Mouse (Mus musculus) embryonic facial prominence, embryonic 15.5 days (tissue): ENCODE data around the gene Strn4. TPM values are rescaled to one million over a fixed set of nuclear protein-coding genes. Genes with fewer than 3 reads are reported as not detected.

Experiments
- ATAC-seq: fragments of 200-750 bp; cut with Nextera tagmentation; 2 replicates; pipeline ENCODE4 v1.8.0; 2017; ENCODE audit warnings: low read depth, moderate TSS enrichment; ENCODE audit not compliant: insufficient number of reproducible peaks, low FRiP score, low TSS enrichment
- H3K27ac ChIP-seq: fragments of 300-500 bp; sonication (generic); replicated peaks from 2 replicates; pipeline ENCODE4 v1.5.1; 2015; ENCODE audit warnings: mild to moderate bottlenecking, inconsistent platforms
- H3K27me3 ChIP-seq: fragments of 300-500 bp; sonication (generic); 2 replicates; pipeline ENCODE4 v1.6.1; 2015; ENCODE audit warnings: inconsistent platforms
- H3K36me3 ChIP-seq: fragments of 300-500 bp; sonication (generic); 2 replicates; pipeline ENCODE4 v1.6.1; 2015; ENCODE audit warnings: mild to moderate bottlenecking, inconsistent platforms
- H3K4me1 ChIP-seq: fragments of 300-500 bp; sonication (generic); 2 replicates; pipeline ENCODE4 v1.6.1; 2015; ENCODE audit warnings: inconsistent platforms
- H3K4me2 ChIP-seq: fragments of 300-500 bp; sonication (generic); replicated peaks from 2 replicates; pipeline ENCODE4 v1.6.1; 2015; ENCODE audit warnings: mild to moderate bottlenecking, inconsistent platforms
- H3K4me3 ChIP-seq: fragments of 300-500 bp; sonication (generic); replicated peaks from 2 replicates; pipeline ENCODE4 v1.5.1; 2015; ENCODE audit warnings: mild to moderate bottlenecking, inconsistent platforms
- H3K9ac ChIP-seq: fragments of 300-500 bp; sonication (generic); 2 replicates; pipeline ENCODE4 v1.6.1; 2015; ENCODE audit warnings: inconsistent platforms
- H3K9me3 ChIP-seq: fragments of 300-500 bp; sonication (generic); replicated peaks from 2 replicates; pipeline ENCODE4 v1.6.1; 2016; ENCODE audit warnings: inconsistent platforms
- WGBS: fragments of 180-500 bp; shearing (Covaris S2); methylation state at CpG from one replicate; pipeline ENCODE4 v1.1.7; 2015; 5-methylcytosine and 5-hydroxymethylcytosine counted together
- polyA plus RNA-seq: library from polyadenylated mRNA; unstranded; fragments of >200 nt; fragmentation: Nextera tagmentation; extraction: Ambion mirVana; gene quantifications from 2 replicates; pipeline ENCODE4 v1.2.1, GENCODE M21; 2015

The Strn4 gene
- polyA plus RNA-seq, 1 experiment from 2014 or later, result 108 TPM

- H3K36me3 ChIP-seq, result peaks cover 27% of the 10 kb centered on the region
- H3K4me1 ChIP-seq, result peaks cover 37% of the 10 kb centered on the region
- H3K9ac ChIP-seq, result no peak overlapping the region
- H3K27me3 ChIP-seq, result no peaks in the 10 kb centered on the region
- H3K9me3 ChIP-seq, result no peaks in the 10 kb centered on the region
- no peak for ATAC-seq
- H3K27ac ChIP-seq, result peak overlapping the region; percentile 63
- H3K4me3 ChIP-seq, result no peak overlapping the region
- no peak overlapping the region for H3K4me2 ChIP-seq
- 34% methylated on average over 9 of the region's 9 CpGs for WGBS
Measured at GRCm38 (mm10) chr7:16879796-16880547, 64.3 kb downstream of the Strn4 start.

GRCm38 (mm10) chr7:16880615-16881014, 64.9 kb downstream of the Strn4 start:
- no peaks in the 10 kb centered on the region for H3K9me3 ChIP-seq
- peaks cover 2% of the 10 kb centered on the region; the same call in 1 of the 2 replicates for H3K27me3 ChIP-seq
- no peak overlapping the region for H3K9ac ChIP-seq
- peaks cover 34% of the 10 kb centered on the region for H3K36me3 ChIP-seq
- H3K4me1 ChIP-seq, result peaks cover 37% of the 10 kb centered on the region
- no peak overlapping the region for H3K4me2 ChIP-seq
- no peak for ATAC-seq
- H3K4me3 ChIP-seq, result no peak overlapping the region
- WGBS, result 23% methylated on average over 5 of the region's 5 CpGs
- H3K27ac ChIP-seq, result peak overlapping the region; percentile 63

GRCm38 (mm10) chr7:16883162-16883561, 67.5 kb downstream of the Strn4 start:
- peaks cover 57% of the 10 kb centered on the region for H3K36me3 ChIP-seq
- H3K27me3 ChIP-seq, result peaks cover 11% of the 10 kb centered on the region; the same call in 1 of the 2 replicates
- H3K27ac ChIP-seq, result no peak overlapping the region
- 89% methylated on average over 6 of the region's 6 CpGs for WGBS
- H3K4me2 ChIP-seq, result no peak overlapping the region
- no peak for ATAC-seq
- H3K9ac ChIP-seq, result no peak overlapping the region
- no peak overlapping the region for H3K4me3 ChIP-seq
- H3K9me3 ChIP-seq, result peaks cover 6% of the 10 kb centered on the region; the same call in 1 of the 2 replicates
- H3K4me1 ChIP-seq, result peaks cover 24% of the 10 kb centered on the region

- Histone ChIP-seq H3K27me3 (peaks cover 11% of the 10 kb centered on the region; the same call in 1 of the 2 replicates), H3K27ac (no peak overlapping the region), H3K4me3 (no peak overlapping the region), H3K9me3 (peaks cover 6% of the 10 kb centered on the region; the same call in 1 of the 2 replicates), H3K9ac (no peak overlapping the region), H3K4me2 (no peak overlapping the region), H3K4me1 (peaks cover 30% of the 10 kb centered on the region), H3K36me3 (peaks cover 56% of the 10 kb centered on the region)
- no peak for ATAC-seq
- 62% methylated on average over 4 of the region's 4 CpGs for WGBS
Measured at GRCm38 (mm10) chr7:16884334-16884733, 68.6 kb downstream of the Strn4 start.

GRCm38 (mm10) chr7:16885271-16885776, 69.6 kb downstream of the Strn4 start:
- H3K27ac ChIP-seq, result 0 out of 2 replicates have a peak overlapping the region, but pooled peaks have one; percentile 7
- H3K4me3 ChIP-seq, result peak overlapping the region; percentile 39
- peak overlapping the region; percentile 37 for H3K4me2 ChIP-seq
- no peak overlapping the region for H3K9ac ChIP-seq
- H3K9me3 ChIP-seq, result peaks cover 6% of the 10 kb centered on the region; the same call in 1 of the 2 replicates
- peak; percentile 27; the same call in 1 of the 2 replicates for ATAC-seq
- WGBS, result 19% methylated on average over 91 of the region's 95 CpGs
- peaks cover 11% of the 10 kb centered on the region; the same call in 1 of the 2 replicates for H3K27me3 ChIP-seq
- peaks cover 54% of the 10 kb centered on the region for H3K36me3 ChIP-seq
- peaks cover 33% of the 10 kb centered on the region for H3K4me1 ChIP-seq

- Histone ChIP-seq H3K4me2 (peak overlapping the region; percentile 37), H3K4me3 (peak overlapping the region; percentile 39), H3K9ac (no peak overlapping the region)
Measured at GRCm38 (mm10) chr7:16885905-16886304, 70.2 kb downstream of the Strn4 start.

More at GRCm38 (mm10) chr7:16885905-16886304, 70.2 kb downstream of the Strn4 start:
- H3K4me1 ChIP-seq, result peaks cover 33% of the 10 kb centered on the region
- WGBS, result 56% methylated on average over 59 of the region's 59 CpGs
- peaks cover 11% of the 10 kb centered on the region; the same call in 1 of the 2 replicates for H3K27me3 ChIP-seq
- peaks cover 54% of the 10 kb centered on the region for H3K36me3 ChIP-seq
- ATAC-seq, result no peak
- peaks cover 6% of the 10 kb centered on the region; the same call in 1 of the 2 replicates for H3K9me3 ChIP-seq
- no peak overlapping the region for H3K27ac ChIP-seq

Other genes starting within 250 kb of the Strn4 start
- 16.8 and 17.2 TPM in 2 replicates for gene Arhgap35, start 200.9 kb upstream of the Strn4 start, polyA plus RNA-seq
- not detected in 2 replicates for gene Ceacam15, start 140.2 kb upstream of the Strn4 start, polyA plus RNA-seq
- not detected in 2 replicates for gene Ceacam9, start 94.0 kb upstream of the Strn4 start, polyA plus RNA-seq
- 273 and 275 TPM in 2 replicates for gene Ap2s1, start 77.5 kb upstream of the Strn4 start, polyA plus RNA-seq
- 34.5 and 35.5 TPM in 2 replicates for gene Slc1a5, start 34.5 kb upstream of the Strn4 start, polyA plus RNA-seq
- 27.8 and 30.3 TPM in 2 replicates for gene Fkrp, start 843 bp downstream of the Strn4 start, polyA plus RNA-seq
- gene Prkd2, start 27.0 kb downstream of the Strn4 start, polyA plus RNA-seq, result 22.1 and 23.0 TPM in 2 replicates
- 5.4 and 6.3 TPM in 2 replicates for gene Dact3, start 59.4 kb downstream of the Strn4 start, polyA plus RNA-seq
- 27.8 and 36.3 TPM in 2 replicates for gene Gng8, start 75.9 kb downstream of the Strn4 start, polyA plus RNA-seq
- 2.5 and 3.1 TPM in 2 replicates for gene Ptgir, start 90.6 kb downstream of the Strn4 start, polyA plus RNA-seq
- 117 and 138 TPM in 2 replicates for gene Calm3, start 108.2 kb downstream of the Strn4 start, polyA plus RNA-seq
- gene Pnmal2, start 128.8 kb downstream of the Strn4 start, polyA plus RNA-seq, result 22.4 and 26.0 TPM in 2 replicates
- 1.8 and 2.9 TPM in 2 replicates for gene Pnmal1, start 143.8 kb downstream of the Strn4 start, polyA plus RNA-seq
- gene Gm42372, start 167.2 kb downstream of the Strn4 start, polyA plus RNA-seq, result 0.28 and 0.32 TPM in 2 replicates
- 41.5 and 43.9 TPM in 2 replicates for gene Ccdc8, start 176.8 kb downstream of the Strn4 start, polyA plus RNA-seq
- gene Ppp5c, start 212.0 kb downstream of the Strn4 start, polyA plus RNA-seq, result 112 and 113 TPM in 2 replicates
- gene Hif3a, start 246.5 kb downstream of the Strn4 start, polyA plus RNA-seq, result 27.9 and 31.2 TPM in 2 replicates